Mouse (Mus musculus) liver, embryonic 16.5 days (tissue): ENCODE measurements around the gene Atp5l. TPM values are rescaled to one million over a fixed set of nuclear protein-coding genes. Genes with fewer than 3 reads are reported as not detected.

Experiments
- ATAC-seq: fragments of 200-750 bp; cut with Nextera tagmentation; 2 replicates; pipeline ENCODE4 v1.8.0; 2017; ENCODE audit warnings: low read depth, mild to moderate bottlenecking, moderate number of reproducible peaks, moderate library complexity
- H3K27ac ChIP-seq: fragments of 300-500 bp; sonication (generic); 2 replicates; pipeline ENCODE4 v1.5.1; 2014; ENCODE audit warnings: mild to moderate bottlenecking, low read length
- H3K27me3 ChIP-seq: fragments of 300-500 bp; sonication (generic); 2 replicates; pipeline ENCODE4 v1.6.1; 2014; ENCODE audit warnings: low read depth, low read length, mixed read lengths; ENCODE audit not compliant: control insufficient read depth, insufficient read depth
- H3K36me3 ChIP-seq: fragments of 300-500 bp; sonication (generic); 2 replicates; pipeline ENCODE4 v1.6.1; 2014; ENCODE audit warnings: mild to moderate bottlenecking; ENCODE audit not compliant: control insufficient read depth, insufficient read depth
- H3K4me1 ChIP-seq: fragments of 300-500 bp; sonication (generic); 2 replicates; pipeline ENCODE4 v1.6.1; 2014; ENCODE audit warnings: low read depth, low read length, mixed read lengths; ENCODE audit not compliant: control insufficient read depth
- H3K4me2 ChIP-seq: fragments of 300-500 bp; sonication (generic); 2 replicates; pipeline ENCODE4 v1.6.1; 2014; ENCODE audit warnings: low read depth, low read length, mixed read lengths
- H3K4me3 ChIP-seq: fragments of 300-500 bp; sonication (generic); 2 replicates; pipeline ENCODE4 v1.5.1; 2014; ENCODE audit warnings: low read depth, mild to moderate bottlenecking, low read length
- H3K9ac ChIP-seq: fragments of 300-500 bp; sonication (generic); 2 replicates; pipeline ENCODE4 v1.6.1; 2014; ENCODE audit warnings: low read depth, low read length
- H3K9me3 ChIP-seq: fragments of 300-500 bp; sonication (generic); replicated peaks from 2 replicates; pipeline ENCODE4 v1.6.1; 2016; ENCODE audit warnings: low read length; ENCODE audit not compliant: control insufficient read depth
- WGBS: fragments of 180-500 bp; shearing (Covaris S2); extraction: QIAGEN DNeasy Blood & Tissue Kit; methylation state at CpG from one replicate; pipeline ENCODE4 v1.1.7; 2014; ENCODE audit not compliant: insufficient replicate concordance; 5-methylcytosine and 5-hydroxymethylcytosine counted together
- polyA plus RNA-seq: library from polyadenylated mRNA; unstranded; fragments of >200 nt; fragmentation: Nextera tagmentation; extraction: Ambion mirVana; gene quantifications from 2 replicates; pipeline ENCODE4 v1.2.1, GENCODE M21; 2015

Atp5l gene
- polyA plus RNA-seq, 1 experiment from 2014 or later = 467 TPM

DNA sequence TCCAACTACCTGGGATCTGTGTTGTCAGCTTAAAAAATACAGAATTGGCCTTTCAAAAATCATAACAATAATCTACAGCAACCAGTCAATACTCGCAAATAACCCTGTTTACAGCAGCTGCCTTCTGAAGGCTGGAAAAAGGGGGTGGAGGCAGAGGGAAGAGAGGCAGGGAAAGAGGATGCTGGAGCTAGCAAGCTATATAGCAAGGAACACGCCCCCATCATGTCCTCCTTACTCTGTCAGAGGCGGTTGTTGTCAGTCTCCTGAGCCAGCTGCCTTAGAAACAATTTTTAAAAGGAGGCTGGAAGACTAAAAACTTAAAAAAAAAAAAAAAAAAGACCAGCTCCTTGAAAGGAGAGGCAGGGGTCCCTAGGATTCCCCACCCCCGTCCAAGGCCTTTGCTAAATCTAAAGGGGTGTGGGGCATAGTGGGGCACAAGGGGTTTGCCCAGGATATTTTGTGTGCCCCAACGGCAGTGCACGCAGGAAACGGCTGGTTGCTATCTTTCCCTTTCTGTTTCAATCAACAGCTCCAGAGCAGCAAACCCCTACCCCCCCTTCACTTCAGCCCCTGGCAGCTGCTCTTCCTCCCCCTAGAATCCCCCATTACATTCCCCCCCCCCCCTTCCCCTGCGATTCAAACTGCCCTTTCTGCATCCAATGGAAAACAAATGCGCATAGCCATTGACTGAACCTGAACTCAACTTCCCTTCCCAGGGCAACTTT lies 41.6 kb downstream of the Atp5l start:
- Histone ChIP-seq H3K4me1 (peaks cover 34% of the 10 kb centered on the region), H3K27ac (peak overlapping the region; percentile 2; the same call in 1 of the 2 replicates), H3K36me3 (no peaks in the 10 kb centered on the region), H3K9me3 (no peaks in the 10 kb centered on the region), H3K9ac (peak overlapping the region; percentile 92; the same call in 1 of the 2 replicates), H3K4me3 (peak overlapping the region; percentile 93), H3K27me3 (no peaks in the 10 kb centered on the region; the same call in none of the 2 replicates), H3K4me2 (peak overlapping the region; percentile 99)
- WGBS = 11% methylated on average over 9 of the region's 9 CpGs
- no peak for ATAC-seq

DNA sequence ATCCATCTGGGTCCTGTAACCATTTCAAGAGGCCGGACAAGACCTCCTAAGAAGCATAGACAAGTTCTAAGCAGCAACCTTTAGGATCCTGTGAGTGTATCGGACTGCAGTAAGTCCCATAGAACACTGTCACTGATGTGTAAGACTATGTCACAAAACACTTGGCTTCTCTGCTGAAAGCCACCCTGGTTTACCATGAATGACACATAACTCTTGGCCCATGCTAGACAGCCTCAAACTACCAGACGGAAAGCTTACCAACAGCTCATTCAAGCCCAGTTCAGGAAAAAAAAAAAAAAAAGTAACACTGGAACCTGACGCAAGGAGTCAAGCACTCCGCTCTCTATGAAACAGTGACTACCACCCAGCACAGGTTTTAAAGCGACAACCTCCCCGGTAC lies 42.9 kb downstream of the Atp5l start:
- ATAC-seq = no peak
- WGBS = 85% methylated on average over 7 of the region's 7 CpGs
- Histone ChIP-seq H3K27me3 (no peaks in the 10 kb centered on the region), H3K9ac (no peak overlapping the region), H3K4me2 (no peak overlapping the region), H3K4me3 (no peak overlapping the region), H3K36me3 (no peaks in the 10 kb centered on the region), H3K4me1 (peaks cover 32% of the 10 kb centered on the region), H3K9me3 (no peaks in the 10 kb centered on the region), H3K27ac (no peak overlapping the region)

DNA sequence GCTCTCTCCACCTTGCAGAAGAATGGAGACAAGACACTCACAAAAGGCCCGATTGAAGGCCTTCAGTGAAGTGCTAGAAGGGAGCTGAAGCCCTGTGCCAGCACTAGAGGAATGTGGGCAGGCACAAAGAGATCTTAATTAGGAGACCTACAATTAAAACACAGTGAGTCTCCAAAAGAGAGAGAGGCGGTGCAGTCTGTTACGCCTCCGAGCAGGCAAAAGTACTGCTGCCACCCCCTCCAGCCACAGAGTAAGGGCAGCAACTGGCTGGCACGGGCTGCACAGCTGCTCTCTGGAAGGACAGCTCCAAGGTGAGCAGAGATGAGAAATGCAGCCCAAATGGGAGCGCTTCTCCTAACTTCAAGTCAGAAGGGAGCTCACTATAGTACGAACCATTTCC lies 45.1 kb downstream of the Atp5l start:
- peaks cover 25% of the 10 kb centered on the region for H3K4me1 ChIP-seq
- H3K9me3 ChIP-seq = no peaks in the 10 kb centered on the region

DNA sequence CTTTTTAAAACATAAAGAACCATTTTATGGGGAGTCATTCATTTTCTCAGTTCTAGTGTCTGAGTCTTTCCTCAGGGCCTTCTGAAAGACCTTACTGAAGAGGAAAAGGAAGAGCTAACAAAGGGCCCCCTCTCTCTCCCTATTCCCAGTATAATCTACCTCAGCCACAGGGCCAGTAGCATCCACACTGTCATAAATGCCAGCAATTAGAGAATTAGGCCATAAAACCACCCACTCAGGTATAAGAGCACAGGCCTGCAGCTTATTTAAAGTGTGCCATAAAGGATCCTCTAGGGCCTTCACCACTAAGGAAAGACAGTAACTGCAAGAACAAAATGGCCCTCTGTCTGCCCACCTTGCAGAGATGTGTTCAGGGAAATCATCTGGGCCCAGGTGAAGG lies 46.3 kb downstream of the Atp5l start:
- H3K27ac ChIP-seq = no peak overlapping the region
- no peak overlapping the region for H3K4me2 ChIP-seq
- H3K9ac ChIP-seq = no peak overlapping the region
- no peaks in the 10 kb centered on the region for H3K36me3 ChIP-seq
- peaks cover 12% of the 10 kb centered on the region for H3K4me1 ChIP-seq
- H3K9me3 ChIP-seq = no peaks in the 10 kb centered on the region
- no peaks in the 10 kb centered on the region for H3K27me3 ChIP-seq
- H3K4me3 ChIP-seq = no peak overlapping the region
- no peak for ATAC-seq

More for the DNA sequence above, 45.1 kb downstream of the Atp5l start:
- Histone ChIP-seq H3K9ac (no peak overlapping the region), H3K36me3 (no peaks in the 10 kb centered on the region), H3K4me2 (no peak overlapping the region), H3K27me3 (no peaks in the 10 kb centered on the region), H3K4me3 (no peak overlapping the region), H3K27ac (no peak overlapping the region)
- ATAC-seq = no peak
- 75% methylated on average over 7 of the region's 7 CpGs for WGBS

DNA sequence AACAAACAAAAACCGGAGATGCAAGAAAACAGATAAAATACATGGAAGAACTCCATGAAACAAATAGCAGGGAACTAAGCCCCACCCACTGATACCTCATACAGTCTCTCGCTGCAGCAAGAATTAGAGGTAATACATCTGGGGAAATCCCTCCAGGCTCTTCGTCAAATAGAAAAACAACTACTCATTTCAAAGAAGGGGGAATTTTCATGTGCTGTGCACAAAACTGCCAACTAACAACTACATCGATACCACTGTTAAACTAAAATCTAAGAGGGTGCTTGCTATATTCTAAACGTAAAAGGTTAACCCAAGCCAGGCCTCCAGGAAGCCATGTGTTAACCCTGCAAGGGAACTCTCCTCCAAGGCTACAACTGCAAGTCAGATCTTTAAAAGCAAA lies 46.9 kb downstream of the Atp5l start:
- WGBS = 62% methylated on average over 5 of the region's 5 CpGs
- Histone ChIP-seq H3K9me3 (no peaks in the 10 kb centered on the region), H3K4me1 (peaks cover 7% of the 10 kb centered on the region), H3K9ac (no peak overlapping the region), H3K36me3 (no peaks in the 10 kb centered on the region), H3K4me3 (no peak overlapping the region), H3K27me3 (no peaks in the 10 kb centered on the region), H3K4me2 (no peak overlapping the region), H3K27ac (no peak overlapping the region)
- no peak for ATAC-seq

DNA sequence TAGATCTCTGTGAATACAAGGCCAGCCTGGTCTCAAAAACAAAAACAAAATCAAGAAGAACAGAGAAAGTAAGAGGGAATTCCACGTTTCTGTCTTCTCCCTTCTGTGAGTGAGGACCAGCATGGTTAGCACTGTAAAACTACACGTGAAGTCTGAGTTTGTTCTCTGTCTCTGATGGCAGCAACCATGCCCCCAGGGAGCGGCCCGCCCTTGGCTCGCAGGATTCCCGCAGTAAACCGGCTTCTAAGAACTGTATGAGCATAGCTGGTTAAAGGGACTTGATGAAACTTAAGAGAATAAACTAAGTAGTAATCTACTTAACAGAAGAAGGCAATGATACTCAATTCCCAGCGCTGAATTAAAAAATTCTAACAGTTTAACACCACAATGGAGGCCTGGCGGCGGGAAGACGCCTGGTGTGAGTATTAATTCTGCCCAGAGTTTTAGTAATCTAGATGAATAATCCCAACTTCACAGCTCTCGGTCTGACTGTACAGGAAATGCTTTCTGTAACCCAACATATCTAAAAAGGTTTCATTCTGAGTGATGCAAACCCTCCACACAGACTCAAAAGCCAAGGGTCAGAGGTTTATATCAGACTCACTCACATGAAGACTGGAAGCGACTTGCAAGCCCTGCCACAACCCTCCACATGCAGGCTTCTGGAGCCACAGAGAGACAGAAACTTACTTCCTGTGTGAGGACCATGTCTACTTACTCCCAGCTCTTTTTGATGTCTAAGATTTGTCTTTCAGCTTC lies 52.0 kb downstream of the Atp5l start:
- Histone ChIP-seq H3K27ac (no peak overlapping the region), H3K9me3 (no peaks in the 10 kb centered on the region), H3K36me3 (peaks cover 3% of the 10 kb centered on the region), H3K4me3 (no peak overlapping the region), H3K4me1 (peaks cover 6% of the 10 kb centered on the region), H3K27me3 (no peaks in the 10 kb centered on the region), H3K9ac (no peak overlapping the region), H3K4me2 (no peak overlapping the region)
- ATAC-seq = no peak
- 73% methylated on average over 13 of the region's 13 CpGs for WGBS

DNA sequence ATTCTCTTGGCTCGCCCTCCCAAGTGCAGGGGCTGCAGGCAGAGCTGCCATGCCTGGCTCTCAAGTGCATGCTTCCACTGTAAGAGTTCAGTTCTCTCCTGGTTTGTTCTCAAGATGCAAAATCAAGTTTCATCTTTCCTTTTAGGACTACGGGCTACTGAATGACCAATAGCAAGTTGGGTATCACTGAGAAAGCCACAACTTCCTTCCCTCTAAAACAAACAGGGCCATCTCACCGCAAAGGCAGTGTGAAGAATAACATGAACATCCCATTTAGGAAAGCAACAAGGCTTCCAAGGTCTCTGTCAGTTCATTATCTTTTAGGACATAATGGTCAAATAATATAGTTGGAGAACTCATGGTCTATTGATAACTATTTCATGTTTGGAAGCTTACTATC lies 52.9 kb downstream of the Atp5l start:
- peaks cover 3% of the 10 kb centered on the region for H3K36me3 ChIP-seq
- H3K9ac ChIP-seq = no peak overlapping the region
- H3K4me1 ChIP-seq = peaks cover 4% of the 10 kb centered on the region
- no peaks in the 10 kb centered on the region for H3K9me3 ChIP-seq
- WGBS = 38% methylated on average over 3 of the region's 3 CpGs
- H3K4me3 ChIP-seq = no peak overlapping the region
- H3K4me2 ChIP-seq = no peak overlapping the region
- H3K27ac ChIP-seq = no peak overlapping the region
- no peak for ATAC-seq
- H3K27me3 ChIP-seq = no peaks in the 10 kb centered on the region

DNA sequence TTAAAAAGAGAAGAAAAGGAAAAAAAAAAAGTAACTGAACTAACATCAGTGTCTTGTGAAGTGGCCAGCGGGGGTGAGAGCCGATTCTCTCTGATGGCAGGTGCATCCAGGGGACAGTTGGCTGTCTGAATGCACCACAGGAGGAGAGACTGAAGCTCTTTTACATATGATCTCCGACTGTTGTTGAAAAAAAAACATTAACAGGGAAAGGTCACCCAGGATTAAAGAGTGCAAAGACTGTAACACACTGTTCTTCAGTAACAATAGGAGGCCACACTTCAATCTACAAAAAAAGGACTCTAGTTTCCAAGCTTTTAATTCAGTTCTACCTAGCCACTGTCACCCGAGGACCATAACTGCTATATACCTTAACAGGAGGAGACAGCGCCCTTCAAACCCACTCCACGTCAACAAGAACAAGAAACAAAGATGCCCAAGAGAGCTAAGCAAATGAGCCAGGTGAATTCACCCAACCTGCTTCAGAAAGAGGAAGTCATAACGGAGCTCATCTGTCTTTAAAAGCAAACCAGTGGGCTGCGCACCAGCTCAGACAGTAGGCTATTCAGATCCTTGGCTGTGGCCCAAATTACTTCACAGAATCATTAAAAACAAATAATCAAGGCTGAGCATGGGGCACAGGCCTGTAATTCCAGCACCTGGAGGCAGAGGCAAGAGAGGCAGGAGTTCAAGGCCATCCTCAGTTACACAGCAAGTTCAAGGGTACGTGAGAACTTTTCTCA lies 53.9 kb downstream of the Atp5l start:
- Histone ChIP-seq H3K27ac (no peak overlapping the region), H3K4me2 (no peak overlapping the region), H3K27me3 (no peaks in the 10 kb centered on the region), H3K9ac (no peak overlapping the region), H3K36me3 (peaks cover 3% of the 10 kb centered on the region), H3K4me1 (peaks cover 4% of the 10 kb centered on the region), H3K9me3 (no peaks in the 10 kb centered on the region), H3K4me3 (no peak overlapping the region)
- WGBS = 64% methylated on average over 9 of the region's 9 CpGs
- no peak for ATAC-seq
